Mouse (Mus musculus) liver, embryonic 14.5 days (tissue): ENCODE data around the gene Ephb4. TPM values are rescaled to one million over a fixed set of nuclear protein-coding genes. Genes with fewer than 3 reads are reported as not detected.

ENCODE experiments used
- ATAC-seq: fragments of 200-750 bp; cut with Nextera tagmentation; 2 replicates; pipeline ENCODE4 v1.8.0; 2017; ENCODE audit warnings: moderate number of reproducible peaks, mild to moderate bottlenecking, moderate library complexity; ENCODE audit not compliant: insufficient read depth
- DNase-seq, 3 experiments: peaks; one replicate each; pipeline ENCODE4 v3.0.0-alpha.2; 2012 to 2013; ENCODE audit warnings: low read depth in 3 of 3, low spot score in 3 of 3
- H3K27ac ChIP-seq: fragments of 300-500 bp; sonication (generic); 2 replicates; pipeline ENCODE4 v1.5.1; 2014; ENCODE audit warnings: moderate library complexity, mild to moderate bottlenecking, control low read depth, inconsistent platforms
- H3K27me3 ChIP-seq: fragments of 300-500 bp; sonication (generic); 2 replicates; pipeline ENCODE4 v1.6.1; 2014; ENCODE audit warnings: mild to moderate bottlenecking, low read length, moderate library complexity; ENCODE audit not compliant: control insufficient read depth, insufficient read depth
- H3K36me3 ChIP-seq: fragments of 300-500 bp; sonication (generic); replicated peaks from 2 replicates; pipeline ENCODE4 v1.6.1; 2014; ENCODE audit warnings: low read depth; ENCODE audit not compliant: control insufficient read depth, insufficient read depth
- H3K4me1 ChIP-seq, 2 experiments: fragments of 200-500 bp in 1 of 2; fragments of 300-500 bp in 1 of 2; sonication (generic) in 1 of 2; replicated peaks; 2 replicates each; pipeline ENCODE4 v1.6.1; 2012 to 2014; ENCODE audit warnings: antibody characterized with exemption in 1 of 2, inconsistent platforms in 1 of 2, low read length in 1 of 2; ENCODE audit not compliant: control insufficient read depth in 2 of 2, insufficient read depth in 2 of 2
- H3K4me2 ChIP-seq: fragments of 300-500 bp; sonication (generic); 2 replicates; pipeline ENCODE4 v1.6.1; 2014; ENCODE audit warnings: low read depth, mild to moderate bottlenecking, control low read depth, moderate library complexity
- H3K4me3 ChIP-seq, 2 experiments: fragments of 200-500 bp in 1 of 2; fragments of 300-500 bp in 1 of 2; sonication (generic) in 1 of 2; 2 replicates each; pipeline ENCODE4 v1.5.1; 2012 to 2014; ENCODE audit warnings: low read depth in 2 of 2, low read length in 2 of 2, mild to moderate bottlenecking in 2 of 2, control low read depth in 1 of 2, inconsistent platforms in 1 of 2, moderate library complexity in 1 of 2; ENCODE audit not compliant: insufficient read depth in 1 of 2
- H3K9ac ChIP-seq: fragments of 300-500 bp; sonication (generic); replicated peaks from 2 replicates; pipeline ENCODE4 v1.6.1; 2014; ENCODE audit warnings: mild to moderate bottlenecking, control low read depth, moderate library complexity
- H3K9me3 ChIP-seq: fragments of 300-500 bp; sonication (generic); 2 replicates; pipeline ENCODE4 v1.6.1; 2016; ENCODE audit warnings: low read length, mixed read lengths; ENCODE audit not compliant: control insufficient read depth
- CTCF ChIP-seq: IDR thresholded peaks from 2 replicates; pipeline ENCODE4 v1.5.1; 2016; ENCODE audit warnings: antibody characterized with exemption, low read depth, control low read depth
- EP300 ChIP-seq: IDR thresholded peaks from 2 replicates; pipeline ENCODE4 v1.6.1; 2016; ENCODE audit warnings: antibody characterized with exemption, low read depth
- WGBS: fragments of 180-500 bp; shearing (Covaris S2); extraction: QIAGEN DNeasy Blood & Tissue Kit; methylation state at CpG from one replicate; pipeline ENCODE4 v1.1.7; 2014; ENCODE audit not compliant: insufficient replicate concordance; 5-methylcytosine and 5-hydroxymethylcytosine counted together
- polyA plus RNA-seq, 2 experiments: library from polyadenylated mRNA; depleted of rRNA in 1 of 2; stranded (reverse) in 1 of 2; unstranded in 1 of 2; fragments of >200 nt; fragmentation: Nextera tagmentation in 1 of 2; extraction: Ambion mirVana in 1 of 2; gene quantifications; 2 replicates each; pipeline versions ENCODE4 v1.2.1 to v1.2.3; 2012 to 2014

Ephb4 gene
- polyA plus RNA-seq, 2 experiments = 5.7 to 7.8 TPM

DNA sequence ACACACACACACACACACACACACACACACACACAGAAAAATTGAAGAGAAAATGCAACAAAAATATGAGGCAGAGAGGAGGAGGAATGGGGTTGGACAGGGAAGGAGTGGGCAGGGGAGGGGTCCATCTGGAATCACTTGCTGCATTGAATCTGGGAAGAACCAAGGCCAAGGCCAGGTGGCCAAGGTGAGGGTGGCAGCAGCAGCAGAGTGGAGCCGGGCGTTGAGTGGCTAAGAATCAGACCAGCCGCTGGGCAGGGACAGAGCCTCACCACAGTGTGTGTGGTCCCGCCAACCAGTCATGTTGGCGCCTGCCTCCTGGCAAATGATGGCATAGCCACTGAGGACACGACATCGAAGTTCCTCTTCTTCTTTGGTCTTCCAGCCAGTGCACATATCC, 33.5 kb downstream of the Ephb4 start:
- Histone ChIP-seq H3K27me3 (no peaks in the 10 kb centered on the region), H3K27ac (no peak overlapping the region), H3K4me3 (no peak overlapping the region), H3K4me1 (no peaks in the 10 kb centered on the region), H3K4me2 (no peak overlapping the region), H3K9ac (no peak overlapping the region), H3K36me3 (no peaks in the 10 kb centered on the region), H3K9me3 (no peaks in the 10 kb centered on the region)
- WGBS = 70% methylated on average over 7 of the region's 7 CpGs
- DNase-seq (no peak), ATAC-seq (no peak)
- TF ChIP-seq CTCF = no peak
- no peak for TF ChIP-seq EP300

DNA sequence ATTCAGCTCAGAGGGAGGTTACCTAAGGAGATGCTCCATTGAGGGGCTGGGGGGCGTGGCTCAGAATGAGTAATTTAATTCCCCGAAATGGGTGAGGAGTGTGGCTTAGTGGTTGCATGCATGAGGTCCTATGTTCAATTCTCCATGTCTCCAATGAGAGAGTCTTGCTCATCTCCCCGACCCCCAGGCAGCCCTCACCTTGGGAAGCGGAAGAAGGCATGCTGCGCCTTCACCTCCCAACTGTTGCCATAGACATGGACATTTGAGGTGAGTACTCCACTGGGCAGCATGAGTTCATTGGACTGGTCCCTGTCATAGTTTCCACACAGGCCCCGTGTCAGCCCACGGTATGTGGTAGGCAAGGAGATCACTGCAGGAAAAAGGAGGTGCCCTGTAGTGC, 36.8 kb downstream of the Ephb4 start:
- Histone ChIP-seq H3K9ac (no peak overlapping the region), H3K4me1 (no peaks in the 10 kb centered on the region), H3K9me3 (no peaks in the 10 kb centered on the region), H3K27ac (no peak overlapping the region), H3K4me2 (no peak overlapping the region), H3K36me3 (no peaks in the 10 kb centered on the region), H3K4me3 (no peak overlapping the region), H3K27me3 (no peaks in the 10 kb centered on the region)
- TF ChIP-seq EP300 (no peak), CTCF (no peak)
- WGBS = 61% methylated on average over 7 of the region's 7 CpGs
- no peak for DNase-seq
- no peak for ATAC-seq

DNA sequence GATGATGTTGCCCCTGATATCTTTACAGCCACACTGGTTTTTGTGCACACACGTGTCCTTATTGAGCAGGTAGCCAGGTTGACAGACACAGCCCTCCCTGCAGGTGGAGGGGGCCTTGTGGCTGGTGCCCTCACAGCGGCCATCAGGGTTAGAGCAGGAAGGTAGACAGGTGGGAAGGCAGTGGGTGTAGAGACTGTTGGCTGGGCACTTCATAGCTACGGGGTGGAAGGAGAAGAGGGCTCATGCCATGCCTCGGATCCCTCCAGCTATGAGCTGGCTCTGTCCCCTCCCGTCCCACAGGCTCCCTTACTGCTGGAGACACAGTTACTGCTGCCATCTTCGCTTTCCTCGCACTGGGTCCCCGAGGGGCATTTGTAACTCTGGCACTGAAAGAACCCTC, 41.7 kb downstream of the Ephb4 start:
- WGBS = 54% methylated on average over 8 of the region's 8 CpGs
- Histone ChIP-seq H3K36me3 (no peaks in the 10 kb centered on the region), H3K9ac (no peak overlapping the region), H3K4me2 (no peak overlapping the region), H3K27ac (no peak overlapping the region), H3K4me1 (no peaks in the 10 kb centered on the region), H3K9me3 (no peaks in the 10 kb centered on the region), H3K4me3 (no peak overlapping the region), H3K27me3 (no peaks in the 10 kb centered on the region)
- no peak for DNase-seq
- ATAC-seq = no peak
- no peak for TF ChIP-seq EP300
- TF ChIP-seq CTCF = no peak

DNA sequence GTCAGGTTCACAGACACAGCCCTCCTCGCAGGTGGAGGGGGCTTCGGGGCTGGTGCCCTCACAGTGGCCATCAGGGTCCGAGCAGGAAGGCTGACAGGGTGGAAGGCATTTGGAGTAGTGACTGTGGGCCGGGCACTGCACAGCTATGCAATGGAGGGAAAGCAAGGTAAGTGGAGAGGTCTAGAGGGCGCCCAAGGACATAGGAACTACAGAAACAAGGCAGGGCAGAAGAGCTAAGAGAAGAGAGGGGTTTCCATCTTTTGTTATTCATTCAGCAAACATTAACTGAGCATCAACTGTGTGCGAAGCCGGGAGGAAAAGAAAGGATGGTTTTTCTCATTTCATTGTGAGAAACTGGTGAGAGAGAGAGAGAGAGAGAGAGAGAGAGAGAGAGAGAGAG, 44.5 kb downstream of the Ephb4 start:
- no peak overlapping the region for H3K4me2 ChIP-seq
- no peak for TF ChIP-seq EP300
- TF ChIP-seq CTCF = 0 out of 2 replicates have a peak, but pooled peaks have one; percentile 19
- WGBS = 29% methylated on average over 7 of the region's 7 CpGs
- H3K36me3 ChIP-seq = no peaks in the 10 kb centered on the region
- no peak overlapping the region for H3K27ac ChIP-seq
- no peak for ATAC-seq
- no peaks in the 10 kb centered on the region for H3K9me3 ChIP-seq
- H3K4me3 ChIP-seq = no peak overlapping the region
- no peaks in the 10 kb centered on the region for H3K27me3 ChIP-seq
- H3K9ac ChIP-seq = no peak overlapping the region
- DNase-seq = no peak
- no peaks in the 10 kb centered on the region for H3K4me1 ChIP-seq

DNA sequence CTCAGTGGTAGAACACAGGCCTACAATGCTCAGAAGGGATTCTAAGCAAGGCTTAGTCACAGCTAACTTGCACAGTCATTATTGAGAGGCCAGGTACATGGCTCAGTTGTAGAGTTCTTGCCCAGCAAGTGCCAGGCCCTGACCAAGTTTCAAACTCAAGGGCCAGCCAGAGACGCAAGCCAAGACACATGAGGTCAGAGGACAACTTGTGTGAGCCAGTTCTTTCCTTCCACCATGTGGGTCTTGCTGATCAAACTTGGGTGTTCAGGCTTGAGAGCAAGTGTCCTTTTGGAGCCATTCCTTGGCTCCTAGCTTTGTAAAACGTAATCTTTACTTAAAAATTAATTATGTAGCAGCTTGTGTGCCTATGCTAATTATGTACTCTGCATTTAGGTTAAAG, 54.2 kb downstream of the Ephb4 start:
- DNase-seq = no peak

More for the DNA sequence above, 54.2 kb downstream of the Ephb4 start:
- Histone ChIP-seq H3K27me3 (no peaks in the 10 kb centered on the region), H3K9ac (no peak overlapping the region), H3K4me1 (peaks cover 0 to 3% of the 10 kb centered on the region in 2 experiments; a peak in 2 of 4 replicates), H3K27ac (no peak overlapping the region), H3K36me3 (no peaks in the 10 kb centered on the region), H3K4me3 (no peak overlapping the region), H3K9me3 (no peaks in the 10 kb centered on the region), H3K4me2 (no peak overlapping the region)
- WGBS = 58% methylated on average over 2 of the region's 2 CpGs
- ATAC-seq = no peak
- TF ChIP-seq EP300 (no peak), CTCF (no peak)
